Mouse (Mus musculus): ENCODE data around the gene Fbxo21.

Gene Fbxo21

DNA sequence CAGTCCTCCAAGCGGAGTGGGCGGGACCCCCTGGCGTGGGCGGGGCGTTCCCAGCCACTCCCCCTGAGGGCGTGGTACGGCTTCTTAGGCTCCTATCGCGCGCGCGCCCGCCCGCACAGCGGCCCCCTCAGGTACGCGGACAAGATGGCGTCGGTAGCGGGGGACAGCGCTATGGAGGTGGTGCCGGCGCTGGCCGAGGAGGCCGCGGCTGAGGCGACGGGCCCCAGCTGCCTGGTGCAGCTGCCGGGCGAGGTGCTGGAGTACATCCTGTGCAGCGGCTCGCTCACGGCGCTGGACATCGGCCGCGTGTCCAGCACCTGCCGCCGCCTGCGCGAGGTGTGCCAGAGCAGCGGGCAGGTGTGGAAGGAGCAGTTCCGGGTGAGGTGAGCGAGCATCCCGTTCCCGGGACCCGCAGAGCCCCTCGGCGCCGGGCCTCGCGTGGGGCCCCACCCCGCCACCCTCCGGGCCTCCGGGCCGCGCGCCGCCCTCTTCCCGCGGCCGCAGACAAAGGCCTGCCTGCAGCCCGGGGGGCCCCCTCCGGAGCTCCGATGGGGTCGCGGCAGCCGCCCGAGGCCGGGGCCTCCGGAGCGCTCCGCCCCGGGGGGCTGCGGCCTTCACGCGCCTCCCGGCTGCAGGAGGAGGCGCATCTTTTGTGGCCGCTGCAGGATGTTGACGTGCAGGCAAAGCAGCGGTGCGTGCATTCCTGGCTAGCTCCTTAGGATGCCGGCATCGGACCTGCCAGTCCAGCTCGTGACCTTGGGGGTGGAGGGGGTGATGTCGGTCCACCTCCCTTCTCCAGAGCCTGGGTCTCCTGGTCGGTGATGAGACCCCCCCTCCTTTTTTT is at the start of gene Fbxo21:
Gene Fbxo21 (plus strand): TSS at position 74 of the 844 bp plus-strand sequence.
- DNase-seq (ENCODE audit: low spot score): peak; percentile 91

DNA sequence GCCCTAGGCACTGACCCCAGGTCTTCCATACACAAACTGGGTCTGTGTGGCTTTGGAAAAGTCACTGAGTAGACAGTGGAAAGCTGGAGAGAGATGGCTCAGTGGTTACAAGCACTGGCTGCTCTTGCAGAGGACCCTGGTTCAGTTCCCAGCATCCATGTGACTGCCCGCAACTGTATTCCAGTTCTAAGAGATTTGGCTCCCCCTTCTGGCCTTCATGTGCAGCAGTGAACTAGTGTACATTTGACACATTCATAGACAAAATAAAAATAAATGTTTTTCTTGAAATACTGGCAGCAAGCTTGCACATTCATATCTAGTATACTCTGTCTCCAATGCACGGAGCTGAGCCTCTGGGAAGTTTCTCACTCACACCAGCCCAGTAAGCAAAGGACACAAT is 48.0 kb upstream of the Fbxo21 start:
- no peak for DNase-seq (ENCODE audit: low spot score)

DNA sequence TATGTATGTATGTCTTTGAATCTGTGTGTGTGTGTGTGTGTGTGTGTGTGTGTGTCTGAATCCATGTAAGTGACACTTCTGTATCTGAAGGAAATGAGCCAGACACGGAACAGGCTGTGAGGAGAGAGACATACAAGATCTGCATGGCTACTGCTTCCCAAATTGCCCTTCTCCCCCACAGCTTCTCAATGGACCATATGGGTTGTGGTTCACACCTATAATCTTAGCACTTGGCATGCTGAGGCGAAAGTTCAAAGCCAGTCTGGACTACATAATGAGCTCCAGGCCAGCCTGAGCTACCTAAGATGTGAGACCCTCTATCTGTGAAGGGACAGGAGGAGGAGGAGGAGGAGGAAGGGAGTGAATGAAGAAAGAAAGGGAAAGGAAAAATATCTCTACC is 44.3 kb upstream of the Fbxo21 start:
- DNase-seq (ENCODE audit: low spot score): no peak

- DNase-seq (ENCODE audit: low spot score): peak; percentile 62
Measured at GRCm38 (mm10) chr5:117932862-117933261, 43.7 kb upstream of the Fbxo21 start.

DNA sequence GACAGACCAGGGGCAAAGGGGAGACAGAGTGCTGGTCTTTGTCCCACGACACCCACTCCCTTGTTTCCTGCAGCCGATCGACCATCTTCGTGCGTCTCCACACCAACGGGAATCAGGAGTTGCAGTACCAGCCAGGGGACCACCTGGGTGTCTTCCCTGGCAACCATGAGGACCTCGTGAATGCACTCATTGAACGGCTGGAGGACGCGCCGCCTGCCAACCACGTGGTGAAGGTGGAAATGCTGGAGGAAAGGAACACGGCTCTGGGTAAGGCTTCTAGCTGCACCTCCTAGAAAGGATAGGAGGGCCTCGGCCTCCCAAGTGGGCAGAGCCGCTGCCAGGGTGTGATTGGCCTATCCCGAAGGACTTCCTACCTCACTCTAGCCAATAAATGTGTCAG is 40.2 kb upstream of the Fbxo21 start:
- no peak for DNase-seq (ENCODE audit: low spot score)

- DNase-seq (ENCODE audit: low spot score): no peak
Measured at GRCm38 (mm10) chr5:117937186-117937585, 39.3 kb upstream of the Fbxo21 start.

DNA sequence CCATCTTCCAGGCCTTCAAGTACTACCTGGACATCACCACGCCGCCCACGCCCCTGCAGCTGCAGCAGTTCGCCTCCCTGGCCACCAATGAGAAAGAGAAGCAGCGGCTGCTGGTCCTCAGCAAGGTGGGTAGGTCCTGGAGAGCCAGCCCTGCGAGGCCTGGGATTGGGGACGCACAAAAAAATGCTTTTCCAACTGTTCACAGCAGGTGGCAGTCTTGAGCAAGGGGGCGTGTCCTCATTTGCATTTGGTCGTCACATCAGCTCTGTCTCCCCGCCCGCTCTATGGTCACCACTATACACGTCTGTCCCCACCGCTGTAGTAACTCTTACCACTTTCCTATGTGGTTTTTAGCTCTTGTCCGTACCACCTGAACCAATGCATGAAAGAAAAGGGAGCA is 38.3 kb upstream of the Fbxo21 start:
- DNase-seq (ENCODE audit: low spot score): no peak

DNA sequence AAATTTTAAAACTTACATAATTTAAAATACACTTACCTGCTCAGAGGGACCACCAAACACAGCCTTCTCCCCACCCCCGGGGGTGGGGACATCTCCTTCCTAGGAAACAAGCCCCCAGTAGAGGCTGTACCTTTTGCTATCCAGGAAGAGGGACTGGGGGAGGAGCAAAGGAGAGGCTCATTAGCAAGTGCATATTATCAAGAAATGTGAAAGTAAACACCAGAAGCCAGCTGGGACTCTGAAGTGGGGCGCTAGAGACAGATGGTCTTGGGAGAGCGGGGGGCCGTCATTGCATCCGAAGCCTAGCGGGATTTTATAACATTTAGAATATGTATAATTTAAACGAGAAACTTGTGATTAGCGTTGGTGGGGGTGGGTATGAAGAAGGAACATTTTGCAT is 37.1 kb upstream of the Fbxo21 start:
- no peak for DNase-seq (ENCODE audit: low spot score)

- DNase-seq (ENCODE audit: low spot score): no peak
Measured at GRCm38 (mm10) chr5:117941552-117941951, 35.0 kb upstream of the Fbxo21 start.

GRCm38 (mm10) chr5:117946605-117947004 is 29.9 kb upstream of the Fbxo21 start:
- no peak for DNase-seq (ENCODE audit: low spot score)

GRCm38 (mm10) chr5:117949393-117949792 is 27.1 kb upstream of the Fbxo21 start:
- DNase-seq (ENCODE audit: low spot score): no peak

DNA sequence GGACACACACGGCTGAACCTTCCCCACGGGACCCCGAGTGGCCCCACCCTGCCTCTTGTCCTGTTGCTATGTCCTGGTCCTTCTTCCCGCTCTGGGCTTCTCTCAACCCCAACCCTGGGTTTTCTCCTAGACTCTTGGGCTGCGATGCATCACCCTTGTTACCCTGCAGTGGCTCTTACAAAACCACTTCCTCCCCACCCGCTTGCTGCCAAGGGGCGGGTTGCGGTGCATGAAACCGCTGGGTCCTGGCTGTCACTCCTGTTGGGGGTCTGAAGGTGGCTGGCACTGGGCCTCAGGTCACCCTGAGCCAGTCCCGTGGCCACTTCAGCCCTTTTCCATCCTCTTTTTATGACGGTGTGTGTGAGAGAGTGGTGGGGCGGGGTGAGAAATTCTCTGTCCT is 22.6 kb upstream of the Fbxo21 start:
- DNase-seq (ENCODE audit: low spot score): no peak

DNA sequence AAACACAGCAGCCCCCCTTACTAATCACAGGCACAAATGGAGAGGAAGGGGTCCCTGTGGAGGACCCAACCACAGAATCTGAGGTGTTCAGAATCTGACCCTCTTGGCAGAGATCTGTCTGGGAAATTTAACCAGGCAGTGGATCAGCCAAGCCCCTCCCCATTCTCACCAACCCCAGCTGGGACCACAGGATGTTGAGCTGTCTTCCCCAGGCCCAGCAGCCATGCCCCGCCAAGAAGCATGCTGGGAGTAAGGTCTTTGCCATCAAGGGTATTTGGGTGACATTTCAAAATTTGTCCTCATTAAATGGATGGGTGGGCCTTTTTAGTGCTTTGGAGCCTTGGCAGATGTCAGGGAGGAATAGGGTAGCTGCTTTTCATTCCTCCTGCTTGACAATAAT is 22.1 kb upstream of the Fbxo21 start:
- no peak for DNase-seq (ENCODE audit: low spot score)

GRCm38 (mm10) chr5:117955675-117956420 is 20.7 kb upstream of the Fbxo21 start:
- no peak for DNase-seq (ENCODE audit: low spot score)

DNA sequence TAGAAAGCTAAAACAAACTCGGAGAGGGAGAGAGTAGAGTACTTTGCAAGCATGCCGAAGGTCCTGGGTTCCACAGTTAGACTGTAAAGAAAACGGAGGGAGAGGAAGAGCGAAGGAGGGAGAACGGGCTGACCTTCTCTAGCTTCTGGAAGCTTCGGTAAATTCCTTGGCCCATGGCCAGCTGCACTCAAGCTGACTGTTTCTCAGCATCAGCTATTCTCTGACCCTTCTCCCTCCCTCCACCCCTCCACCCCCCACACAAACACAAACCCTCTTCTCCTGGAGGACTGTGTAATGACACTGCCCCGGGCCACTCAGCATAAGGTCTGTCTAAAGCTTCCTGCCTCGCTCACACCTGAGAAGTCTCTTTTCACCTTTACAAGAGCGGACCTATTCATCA is 11.8 kb upstream of the Fbxo21 start:
- DNase-seq (ENCODE audit: low spot score): no peak

DNA sequence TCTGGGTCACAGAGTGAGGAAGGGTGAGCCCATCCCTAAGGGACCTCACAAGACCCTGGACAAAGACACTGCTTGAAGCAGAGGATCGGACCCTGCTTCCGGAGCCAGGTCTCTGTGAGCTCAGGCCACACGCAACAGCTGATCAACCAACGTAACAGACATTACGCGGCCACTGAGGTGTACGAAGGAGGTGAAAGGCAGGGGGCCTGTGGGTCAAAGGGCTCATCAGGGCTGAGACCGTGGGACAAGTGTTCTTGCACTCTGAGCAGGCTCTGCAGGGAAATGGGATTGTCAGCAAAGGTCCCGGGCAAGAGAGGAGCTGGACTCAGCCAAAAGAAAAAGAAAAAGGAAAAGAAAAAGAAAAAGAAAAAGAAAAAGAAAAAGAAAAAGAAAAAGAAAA is 9.6 kb upstream of the Fbxo21 start:
- no peak for DNase-seq (ENCODE audit: low spot score)

GRCm38 (mm10) chr5:117967659-117968069 is 8.9 kb upstream of the Fbxo21 start:
- DNase-seq (ENCODE audit: low spot score): no peak

- no peak for DNase-seq (ENCODE audit: low spot score)
Measured at GRCm38 (mm10) chr5:117969681-117970427, 6.7 kb upstream of the Fbxo21 start.

DNA sequence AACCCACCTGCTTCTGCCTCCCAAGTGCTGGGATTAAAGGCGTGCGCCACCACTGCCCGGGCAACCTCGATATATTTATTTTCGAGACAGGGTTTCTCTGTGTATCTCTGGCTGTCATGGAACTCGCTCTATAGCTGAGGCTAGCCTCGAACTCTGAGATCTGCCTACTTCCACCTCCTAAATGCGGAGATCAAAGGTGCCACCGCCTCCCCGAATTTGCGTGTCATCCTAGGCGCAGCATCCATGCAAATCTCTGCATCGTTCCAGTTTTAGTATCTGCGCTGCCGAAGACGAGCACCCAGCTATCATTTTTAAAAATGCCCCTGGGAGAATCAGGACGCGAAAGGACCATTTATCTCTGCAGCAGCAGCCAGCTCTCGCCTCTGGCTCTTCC is 270 bp upstream of the Fbxo21 start:
- DNase-seq (ENCODE audit: low spot score): no peak

DNA sequence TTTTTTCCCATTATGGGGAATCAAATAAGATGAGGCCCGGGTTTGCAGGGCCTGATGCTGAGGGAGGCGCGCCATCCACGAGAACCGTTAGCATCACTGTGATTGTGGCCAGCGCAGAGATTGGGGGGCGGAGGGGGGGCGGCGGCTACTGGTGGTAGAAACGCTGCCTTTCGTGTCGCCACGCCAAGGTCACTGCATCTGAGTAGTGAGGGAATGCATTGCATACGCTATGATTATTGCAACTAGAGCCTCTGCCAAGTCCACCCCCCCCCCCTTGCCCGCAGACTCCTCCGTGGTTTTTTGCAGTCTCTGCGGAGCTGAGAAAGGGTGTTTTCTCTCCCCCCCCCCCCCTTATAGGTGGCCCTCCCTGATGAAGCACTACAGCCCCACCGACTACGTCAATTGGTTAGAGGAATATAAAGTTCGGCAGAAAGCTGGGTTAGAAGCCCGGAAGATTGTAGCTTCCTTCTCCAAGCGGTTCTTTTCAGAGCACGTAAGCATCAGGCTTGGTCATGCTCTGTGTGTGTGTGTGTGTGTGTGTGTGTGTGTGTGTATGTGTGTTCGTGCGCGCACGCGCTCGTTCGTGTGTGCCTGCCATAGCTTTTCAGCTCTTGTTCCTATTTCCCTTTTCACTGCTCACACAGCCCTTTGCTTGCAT is 1.1 kb downstream of the Fbxo21 start:
- DNase-seq (ENCODE audit: low spot score): no peak

- DNase-seq (ENCODE audit: low spot score): no peak
Measured at GRCm38 (mm10) chr5:117978159-117978697, 1.7 kb downstream of the Fbxo21 start.

- no peak for DNase-seq (ENCODE audit: low spot score)
Measured at GRCm38 (mm10) chr5:117979082-117979481, 2.6 kb downstream of the Fbxo21 start.

All from ovary, postnatal 10 days (tissue).